13 mouse cellular contexts compared by ENCODE assay signal in genomic region chr4:94360810-94361527, GRCm38 (mm10).
DNase-seq lines count a peak whose midpoint lies in the region; ATAC-seq and TF ChIP-seq lines count a peak whose summit lies in the region.
"Had no signal": no experiment of that assay in that cellular context is flagged by ENCODE, and none has a peak within 500 bp of the region (broad histone marks: within the 10 kb centered on the region; RNA-seq: fewer than 3 reads in every experiment).

No protein-coding gene starts in this region.

- 0 out of 2 replicates have a peak, but pooled peaks cover 4% of the 10 kb centered on the region for H3K4me1 ChIP-seq in forebrain, embryonic 11.5 days (replicated peaks; ENCODE audit: control insufficient read depth, insufficient read depth, low read length)
- H3K4me1 ChIP-seq in forebrain, embryonic 10.5 days: peaks cover 13% of the 10 kb centered on the region
- H3K4me1 ChIP-seq in hindbrain, embryonic 13.5 days (replicated peaks): peaks cover 12% of the 10 kb centered on the region
- peaks cover 2% of the 10 kb centered on the region; the same call in 1 of the 2 replicates for H3K4me1 ChIP-seq in midbrain, postnatal 0 days (ENCODE audit: insufficient read depth, low read length)
- H3K4me1 ChIP-seq: heart, embryonic 13.5 days had no signal

- no peaks in the 10 kb centered on the region for H3K9me3 ChIP-seq in forebrain, embryonic 11.5 days (ENCODE audit: control insufficient read depth, low read length)
- H3K9me3 ChIP-seq in forebrain, embryonic 10.5 days: no peaks in the 10 kb centered on the region
- H3K9me3 ChIP-seq in hindbrain, embryonic 13.5 days: no peaks in the 10 kb centered on the region
- H3K9me3 ChIP-seq in midbrain, postnatal 0 days (ENCODE audit: low read length): no peaks in the 10 kb centered on the region
- H3K9me3 ChIP-seq: heart, embryonic 13.5 days had no signal

- no peak overlapping the region for H3K27ac ChIP-seq in forebrain, embryonic 11.5 days (ENCODE audit: low read depth, low read length)
- no peak overlapping the region for H3K27ac ChIP-seq in forebrain, embryonic 10.5 days
- H3K27ac ChIP-seq in hindbrain, embryonic 13.5 days: peak overlapping the region; percentile 62
- no peak overlapping the region for H3K27ac ChIP-seq in midbrain, postnatal 0 days (ENCODE audit: low read depth, low read length)
- H3K27ac ChIP-seq: heart, embryonic 13.5 days had no signal

- H3K9ac ChIP-seq in forebrain, embryonic 11.5 days (ENCODE audit: low read length): no peak overlapping the region
- H3K9ac ChIP-seq in hindbrain, embryonic 13.5 days: no peak overlapping the region
- no peak overlapping the region for H3K9ac ChIP-seq in midbrain, postnatal 0 days (replicated peaks; ENCODE audit: low read length, poor library complexity, severe bottlenecking)
- H3K9ac ChIP-seq: heart, embryonic 13.5 days had no signal

- TF ChIP-seq CTCF in brain, embryonic 14.5 days (IDR thresholded peaks at IDR 0.05; ENCODE audit: borderline replicate concordance, extremely low read depth, insufficient read depth, insufficient read length): no peak
- TF ChIP-seq CTCF in midbrain, postnatal 0 days (IDR thresholded peaks at IDR 0.05): no peak

- 39% methylated on average over 13 of the region's 13 CpGs for WGBS in forebrain, embryonic 11.5 days
- 48% methylated on average over 13 of the region's 13 CpGs for WGBS in forebrain, embryonic 10.5 days
- 42% methylated on average over 13 of the region's 13 CpGs for WGBS in hindbrain, embryonic 13.5 days
- WGBS in midbrain, postnatal 0 days: 25% methylated on average over 13 of the region's 13 CpGs

- no peak for DNase-seq in forebrain, embryonic 11.5 days (ENCODE audit: low spot score)
- no peak for DNase-seq in forebrain, embryonic 10.5 days (ENCODE audit: extremely low spot score, low spot score)
- DNase-seq in brain, embryonic 14.5 days (ENCODE audit: low read depth): peak; percentile 74
- DNase-seq in midbrain, postnatal 0 days (ENCODE audit: low spot score): peak; percentile 36
- no peak for DNase-seq in cerebellum, postnatal 36 days
- no peak for DNase-seq in ovary, postnatal 36 days (ENCODE audit: low spot score)
- no peak for DNase-seq in gastrocnemius, adult 18-20 months (ENCODE audit: low spot score)
- DNase-seq: adrenal gland, adult 2 months; B cell, adult 2 months; lung, postnatal 36 days had no signal

- no peak overlapping the region for H3K4me3 ChIP-seq in forebrain, embryonic 11.5 days (ENCODE audit: low read depth, low read length)
- H3K4me3 ChIP-seq in forebrain, embryonic 10.5 days: no peak overlapping the region
- H3K4me3 ChIP-seq in hindbrain, embryonic 13.5 days: no peak overlapping the region
- peak overlapping the region; percentile 15; the same call in 1 of the 2 replicates for H3K4me3 ChIP-seq in midbrain, postnatal 0 days (ENCODE audit: low read depth, low read length)
- H3K4me3 ChIP-seq: heart, embryonic 13.5 days had no signal

- no peaks in the 10 kb centered on the region for H3K27me3 ChIP-seq in forebrain, embryonic 11.5 days (ENCODE audit: control insufficient read depth, insufficient read depth, low read length)
- no peaks in the 10 kb centered on the region for H3K27me3 ChIP-seq in forebrain, embryonic 10.5 days (ENCODE audit: poor library complexity, severe bottlenecking)
- no peaks in the 10 kb centered on the region for H3K27me3 ChIP-seq in hindbrain, embryonic 13.5 days
- no peaks in the 10 kb centered on the region for H3K27me3 ChIP-seq in midbrain, postnatal 0 days (ENCODE audit: insufficient read depth, low read length)
- H3K27me3 ChIP-seq: heart, embryonic 13.5 days had no signal

- H3K36me3 ChIP-seq in forebrain, embryonic 11.5 days (ENCODE audit: control insufficient read depth, insufficient read depth, low read length): no peaks in the 10 kb centered on the region
- no peaks in the 10 kb centered on the region for H3K36me3 ChIP-seq in forebrain, embryonic 10.5 days (replicated peaks)
- H3K36me3 ChIP-seq in hindbrain, embryonic 13.5 days: no peaks in the 10 kb centered on the region
- no peaks in the 10 kb centered on the region for H3K36me3 ChIP-seq in midbrain, postnatal 0 days (ENCODE audit: insufficient read depth, low read length)
- H3K36me3 ChIP-seq: heart, embryonic 13.5 days had no signal

- peak; percentile 89 for ATAC-seq in forebrain, embryonic 11.5 days (replicated peaks; ENCODE audit: low FRiP score)
- ATAC-seq in hindbrain, embryonic 13.5 days (ENCODE audit: low FRiP score): peak; percentile 86
- ATAC-seq in midbrain, postnatal 0 days (ENCODE audit: low FRiP score): peak; percentile 74; the same call in 1 of the 2 replicates
- ATAC-seq: intestine, postnatal 0 days had no signal

- no peak overlapping the region for H3K4me2 ChIP-seq in forebrain, embryonic 11.5 days (ENCODE audit: low read depth, low read length, severe bottlenecking)
- H3K4me2 ChIP-seq in hindbrain, embryonic 13.5 days: peak overlapping the region; percentile 34
- peak overlapping the region; percentile 36 for H3K4me2 ChIP-seq in midbrain, postnatal 0 days (ENCODE audit: low read depth, low read length, poor library complexity, severe bottlenecking)
- H3K4me2 ChIP-seq: heart, embryonic 13.5 days had no signal

- TF ChIP-seq POLR2A in brain, embryonic 14.5 days (IDR thresholded peaks at IDR 0.05; ENCODE audit: borderline replicate concordance, extremely low read depth, insufficient read depth, insufficient read length, poor library complexity, severe bottlenecking): no peak

Comparison
In these comparisons a context has a peak if more than half of its experiments do, and no peak if none do; other contexts are left out.
1. DNase-seq: peak in brain, embryonic 14.5 days (single experiment) and midbrain, postnatal 0 days (single experiment); none in forebrain, embryonic 11.5 days (single experiment), forebrain, embryonic 10.5 days (single experiment), cerebellum, postnatal 36 days (0 of 2), ovary, postnatal 36 days (single experiment) and gastrocnemius, adult 18-20 months (single experiment).
2. Peak in every context shown above with its lines, with median percentiles within 50 percentile points of each other: ATAC-seq.